Mouse (Mus musculus) cerebellum, adult 8-10 months (tissue): ENCODE data around the gene Nab1.

ENCODE experiments used
- DNase-seq: peaks from one replicate; pipeline ENCODE4 v3.0.0; 2022

Nab1 gene

GRCm38 (mm10) chr1:52470811-52471489, 29.5 kb downstream of the Nab1 start:
- no peak for DNase-seq

- DNase-seq, result no peak
Measured at GRCm38 (mm10) chr1:52470326-52470725, 30.2 kb downstream of the Nab1 start.

GRCm38 (mm10) chr1:52466518-52467120, 33.9 kb downstream of the Nab1 start:
- no peak for DNase-seq

- no peak for DNase-seq
Measured at GRCm38 (mm10) chr1:52465830-52466229, 34.6 kb downstream of the Nab1 start.

GRCm38 (mm10) chr1:52465264-52465663, 35.2 kb downstream of the Nab1 start:
- no peak for DNase-seq

- DNase-seq, result no peak
Measured at GRCm38 (mm10) chr1:52463305-52463704, 37.2 kb downstream of the Nab1 start.

GRCm38 (mm10) chr1:52456571-52456970, 43.9 kb downstream of the Nab1 start:
- DNase-seq, result no peak

GRCm38 (mm10) chr1:52454509-52455001, 45.9 kb downstream of the Nab1 start:
- no peak for DNase-seq

- no peak for DNase-seq
Measured at GRCm38 (mm10) chr1:52451360-52451759, 49.1 kb downstream of the Nab1 start.

- no peak for DNase-seq
Measured at GRCm38 (mm10) chr1:52435856-52436255, 64.6 kb downstream of the Nab1 start.

- no peak for DNase-seq
Measured at GRCm38 (mm10) chr1:52434085-52434484, 66.4 kb downstream of the Nab1 start.

- no peak for DNase-seq
Measured at GRCm38 (mm10) chr1:52431806-52432205, 68.7 kb downstream of the Nab1 start.

- no peak for DNase-seq
Measured at GRCm38 (mm10) chr1:52430606-52431005, 69.9 kb downstream of the Nab1 start.

- DNase-seq, result no peak
Measured at GRCm38 (mm10) chr1:52430116-52430515, 70.4 kb downstream of the Nab1 start.

GRCm38 (mm10) chr1:52427841-52428464, 72.5 kb downstream of the Nab1 start:
- DNase-seq, result no peak

GRCm38 (mm10) chr1:52423846-52424245, 76.6 kb downstream of the Nab1 start:
- no peak for DNase-seq

- DNase-seq, result no peak
Measured at GRCm38 (mm10) chr1:52423057-52423456, 77.4 kb downstream of the Nab1 start.

GRCm38 (mm10) chr1:52422137-52422536, 78.3 kb downstream of the Nab1 start:
- DNase-seq, result no peak

- DNase-seq, result no peak
Measured at GRCm38 (mm10) chr1:52421623-52422022, 78.9 kb downstream of the Nab1 start.

- DNase-seq, result no peak
Measured at GRCm38 (mm10) chr1:52419088-52419819, 81.2 kb downstream of the Nab1 start.
